Mouse (Mus musculus): Measurements from ENCODE around the gene Exph5.

DNA sequence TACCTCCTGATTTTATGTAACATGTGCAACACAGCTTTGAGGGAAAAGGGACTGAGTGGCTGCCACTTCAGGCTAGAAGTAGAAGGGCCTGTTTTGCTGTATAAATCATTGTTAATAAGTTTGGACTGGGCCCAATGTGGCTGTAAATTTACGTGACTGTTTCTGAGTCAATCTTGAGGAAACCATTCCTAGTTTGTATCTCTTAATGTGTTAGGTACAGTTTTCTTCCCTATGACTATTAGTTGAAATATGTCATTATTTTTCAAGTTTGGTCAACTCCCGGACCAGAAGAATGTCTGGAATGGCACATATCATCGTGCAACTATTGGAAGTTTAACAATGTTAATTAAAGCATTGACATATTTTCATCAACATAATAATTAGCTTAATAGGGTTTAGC, 11.5 kb upstream of the Exph5 start:
- TF ChIP-seq CTCF (IDR thresholded peaks at IDR 0.05; ENCODE audit: low read depth) (no peak), EP300 (IDR thresholded peaks at IDR 0.05; ENCODE audit: low read depth) (no peak)
